Comparison of ENCODE assay signal across 8 mouse cellular contexts in genomic region chr15:81264392-81265095, GRCm38 (mm10). TPM values are rescaled to one million over a fixed set of nuclear protein-coding genes. Genes with fewer than 3 reads are reported as not detected.
DNase-seq lines count a peak whose midpoint lies in the region; ATAC-seq and TF ChIP-seq lines count a peak whose summit lies in the region.

No protein-coding gene starts in this region.

- peak; percentile 21 for TF ChIP-seq CTCF in stomach, postnatal 0 days (IDR thresholded peaks at IDR 0.05; ENCODE audit: low read depth)
- TF ChIP-seq CTCF in thymus, adult 2 months (IDR thresholded peaks at IDR 0.05; ENCODE audit: borderline replicate concordance, control insufficient read depth, extremely low read depth, insufficient read depth, low read length, poor library complexity) = no peak

- TF ChIP-seq POLR2A in thymus, adult 2 months (IDR thresholded peaks at IDR 0.05; ENCODE audit: control insufficient read depth, extremely low read depth, insufficient read depth, low read length, poor library complexity) = no peak

- H3K4me2 ChIP-seq in heart, embryonic 12.5 days = peak overlapping the region; percentile 39
- H3K4me2 ChIP-seq in limb, embryonic 15.5 days = no peak overlapping the region
- no peak overlapping the region for H3K4me2 ChIP-seq in stomach, postnatal 0 days (replicated peaks; ENCODE audit: low read depth)

- no peak for TF ChIP-seq EP300 in stomach, postnatal 0 days (optimal IDR thresholded peaks at IDR 0.05)

- H3K36me3 ChIP-seq in heart, embryonic 12.5 days = no peaks in the 10 kb centered on the region
- no peaks in the 10 kb centered on the region for H3K36me3 ChIP-seq in limb, embryonic 15.5 days
- no peaks in the 10 kb centered on the region; the same call in 1 of the 2 replicates for H3K36me3 ChIP-seq in stomach, postnatal 0 days (ENCODE audit: control insufficient read depth, insufficient read depth, low read length)
- no peaks in the 10 kb centered on the region for H3K36me3 ChIP-seq in thymus, adult 2 months (ENCODE audit: control insufficient read depth, insufficient read depth, low read length)

- H3K9ac ChIP-seq in heart, embryonic 12.5 days = no peak overlapping the region
- no peak overlapping the region for H3K9ac ChIP-seq in limb, embryonic 15.5 days
- peak overlapping the region; percentile 27; the same call in 1 of the 2 replicates for H3K9ac ChIP-seq in stomach, postnatal 0 days (ENCODE audit: low read length)

- DNase-seq in layer of hippocampus, adult 9-11 months = peak; percentile 15
- DNase-seq in layer of hippocampus, postnatal 36 days = no peak
- DNase-seq in brain, adult 2 months (ENCODE audit: low read depth, low spot score) = peak; percentile 81
- DNase-seq in stomach, postnatal 0 days (ENCODE audit: low spot score) = peak; percentile 23
- no peak for DNase-seq in spleen, postnatal 14 days (ENCODE audit: low spot score in 2 of 2)
- no peak for DNase-seq in thymus, adult 2 months

- no peak overlapping the region for H3K27ac ChIP-seq in heart, embryonic 12.5 days (ENCODE audit: poor library complexity, severe bottlenecking)
- no peak overlapping the region for H3K27ac ChIP-seq in limb, embryonic 15.5 days
- H3K27ac ChIP-seq in stomach, postnatal 0 days (replicated peaks) = peak overlapping the region; percentile 76
- no peak overlapping the region for H3K27ac ChIP-seq in thymus, adult 2 months (ENCODE audit: control insufficient read depth, insufficient read depth, low read length)

- 0 out of 2 replicates have a peak, but pooled peaks cover 6% of the 10 kb centered on the region for H3K27me3 ChIP-seq in heart, embryonic 12.5 days (replicated peaks)
- H3K27me3 ChIP-seq in limb, embryonic 15.5 days = no peaks in the 10 kb centered on the region
- no peaks in the 10 kb centered on the region for H3K27me3 ChIP-seq in stomach, postnatal 0 days (ENCODE audit: control insufficient read depth, insufficient read depth, low read length)
- H3K27me3 ChIP-seq in thymus, adult 2 months (ENCODE audit: control insufficient read depth, insufficient read depth, low read length) = no peaks in the 10 kb centered on the region

- 39% methylated on average over 16 of the region's 16 CpGs for WGBS in heart, embryonic 12.5 days
- WGBS in limb, embryonic 15.5 days = 40% methylated on average over 16 of the region's 16 CpGs
- WGBS in stomach, postnatal 0 days = 35% methylated on average over 16 of the region's 16 CpGs
- WGBS in thymus, adult 2 months = 50% methylated on average over 16 of the region's 16 CpGs

- H3K4me3 ChIP-seq in heart, embryonic 12.5 days = no peak overlapping the region
- H3K4me3 ChIP-seq in limb, embryonic 15.5 days = no peak overlapping the region
- no peak overlapping the region for H3K4me3 ChIP-seq in stomach, postnatal 0 days (ENCODE audit: low read depth, low read length)
- no peak overlapping the region for H3K4me3 ChIP-seq in thymus, adult 2 months (ENCODE audit: control insufficient read depth, insufficient read depth, low read length)

- peaks cover 8% of the 10 kb centered on the region for H3K9me3 ChIP-seq in heart, embryonic 12.5 days (replicated peaks)
- H3K9me3 ChIP-seq in limb, embryonic 15.5 days = no peaks in the 10 kb centered on the region
- H3K9me3 ChIP-seq in stomach, postnatal 0 days (ENCODE audit: control insufficient read depth, low read length) = no peaks in the 10 kb centered on the region

- H3K4me1 ChIP-seq in heart, embryonic 12.5 days (replicated peaks) = no peaks in the 10 kb centered on the region
- peaks cover 4% of the 10 kb centered on the region; the same call in 1 of the 2 replicates for H3K4me1 ChIP-seq in limb, embryonic 15.5 days
- H3K4me1 ChIP-seq in stomach, postnatal 0 days (replicated peaks; ENCODE audit: control insufficient read depth, insufficient read depth) = no peaks in the 10 kb centered on the region
- peaks cover 6% of the 10 kb centered on the region for H3K4me1 ChIP-seq in thymus, adult 2 months (replicated peaks; ENCODE audit: control insufficient read depth, insufficient read depth, low read length)

- no peak for ATAC-seq in heart, embryonic 12.5 days (ENCODE audit: insufficient number of reproducible peaks, low FRiP score)
- peak; percentile 52; the same call in 1 of the 2 replicates for ATAC-seq in limb, embryonic 15.5 days (ENCODE audit: insufficient number of reproducible peaks, low FRiP score, low TSS enrichment, low read depth)
- ATAC-seq in stomach, postnatal 0 days (ENCODE audit: low FRiP score, low TSS enrichment) = peak; percentile 87; the same call in 1 of the 2 replicates

RNA-seq across cellular contexts. Expression of gene Mchr1, which starts 29.2 kb away (rescaled TPM):
- 10 to 100 TPM; 22.7 to 25.0 TPM for total RNA-seq in layer of hippocampus, postnatal 36 days (2021)
- polyA plus RNA-seq in heart, embryonic 12.5 days (2016; fragmentation: Nextera tagmentation; extraction: Ambion mirVana) = not detected in 2 replicates
- polyA plus RNA-seq in limb, embryonic 15.5 days (2015; fragmentation: Nextera tagmentation; extraction: Ambion mirVana) = 1.0 and 1.9 TPM in 2 replicates
- 3.0 and 4.9 TPM in 2 replicates for polyA plus RNA-seq in stomach, postnatal 0 days (2015; fragmentation: Nextera tagmentation; extraction: Ambion mirVana)
- polyA plus RNA-seq in thymus, adult 2 months (2012; rRNA removed) = 0.18 TPM in 1 of 2 replicates, not detected in the other

Comparison
In these comparisons a context has a peak if more than half of its experiments do, and no peak if none do; other contexts are left out.
1. DNase-seq: peak in layer of hippocampus, adult 9-11 months (single experiment), brain, adult 2 months (single experiment) and stomach, postnatal 0 days (single experiment); none in layer of hippocampus, postnatal 36 days (0 of 2), spleen, postnatal 14 days (0 of 2) and thymus, adult 2 months (single experiment).